Mouse (Mus musculus): Measurements from ENCODE around the gene Yrdc. TPM values are rescaled to one million over a fixed set of nuclear protein-coding genes. Genes with fewer than 3 reads are reported as not detected.
A peak's percentile ranks its signal among the peaks of the same experiment; 100 is the strongest.

Gene Yrdc
- polyA plus RNA-seq, 1 experiment from 2014 or later, result 51.4 TPM

DNA sequence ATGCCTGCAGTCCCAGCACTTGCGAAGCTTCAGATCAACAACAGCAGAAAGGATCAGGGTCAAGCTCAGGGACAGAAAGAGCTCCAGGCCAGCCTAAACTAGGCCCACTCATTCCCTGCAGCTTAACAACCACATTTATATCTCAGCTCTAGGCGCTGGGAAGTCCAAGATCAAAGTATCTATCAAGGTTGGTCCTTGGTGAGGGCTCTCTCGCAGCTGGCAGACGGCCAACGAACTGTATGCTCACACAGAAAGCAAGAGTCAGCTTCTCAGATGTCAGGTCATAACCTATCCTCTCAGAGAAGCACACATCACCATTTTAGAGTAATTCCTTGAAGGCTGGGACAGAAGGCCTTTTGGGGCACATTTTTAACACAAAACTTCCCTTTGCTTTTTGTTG is 7.9 kb downstream of the Yrdc start:
- Histone ChIP-seq H3K4me2 (no peak overlapping the region), H3K9me3 (replicated peaks) (no peaks in the 10 kb centered on the region), H3K27me3 (no peaks in the 10 kb centered on the region), H3K4me1 (peaks cover 24% of the 10 kb centered on the region), H3K36me3 (ENCODE audit: poor library complexity, severe bottlenecking) (peaks cover 65% of the 10 kb centered on the region), H3K9ac (no peak overlapping the region), H3K4me3 (no peak overlapping the region), H3K27ac (no peak overlapping the region)
- no peak for ATAC-seq
- WGBS, result 85% methylated on average over 5 of the region's 5 CpGs

GRCm38 (mm10) chr4:124860446-124860845 is 10.0 kb downstream of the Yrdc start:
- WGBS, result 19% methylated on average over 7 of the region's 7 CpGs
- 0 out of 2 replicates have a peak overlapping the region, but pooled peaks have one; percentile 90 for H3K9ac ChIP-seq
- no peak for ATAC-seq
- no peaks in the 10 kb centered on the region for H3K27me3 ChIP-seq
- peak overlapping the region; percentile 72 for H3K4me2 ChIP-seq
- H3K4me3 ChIP-seq, result peak overlapping the region; percentile 76
- H3K4me1 ChIP-seq, result peaks cover 24% of the 10 kb centered on the region
- H3K9me3 ChIP-seq (replicated peaks), result no peaks in the 10 kb centered on the region
- no peak overlapping the region for H3K27ac ChIP-seq
- H3K36me3 ChIP-seq (ENCODE audit: poor library complexity, severe bottlenecking), result peaks cover 47% of the 10 kb centered on the region

DNA sequence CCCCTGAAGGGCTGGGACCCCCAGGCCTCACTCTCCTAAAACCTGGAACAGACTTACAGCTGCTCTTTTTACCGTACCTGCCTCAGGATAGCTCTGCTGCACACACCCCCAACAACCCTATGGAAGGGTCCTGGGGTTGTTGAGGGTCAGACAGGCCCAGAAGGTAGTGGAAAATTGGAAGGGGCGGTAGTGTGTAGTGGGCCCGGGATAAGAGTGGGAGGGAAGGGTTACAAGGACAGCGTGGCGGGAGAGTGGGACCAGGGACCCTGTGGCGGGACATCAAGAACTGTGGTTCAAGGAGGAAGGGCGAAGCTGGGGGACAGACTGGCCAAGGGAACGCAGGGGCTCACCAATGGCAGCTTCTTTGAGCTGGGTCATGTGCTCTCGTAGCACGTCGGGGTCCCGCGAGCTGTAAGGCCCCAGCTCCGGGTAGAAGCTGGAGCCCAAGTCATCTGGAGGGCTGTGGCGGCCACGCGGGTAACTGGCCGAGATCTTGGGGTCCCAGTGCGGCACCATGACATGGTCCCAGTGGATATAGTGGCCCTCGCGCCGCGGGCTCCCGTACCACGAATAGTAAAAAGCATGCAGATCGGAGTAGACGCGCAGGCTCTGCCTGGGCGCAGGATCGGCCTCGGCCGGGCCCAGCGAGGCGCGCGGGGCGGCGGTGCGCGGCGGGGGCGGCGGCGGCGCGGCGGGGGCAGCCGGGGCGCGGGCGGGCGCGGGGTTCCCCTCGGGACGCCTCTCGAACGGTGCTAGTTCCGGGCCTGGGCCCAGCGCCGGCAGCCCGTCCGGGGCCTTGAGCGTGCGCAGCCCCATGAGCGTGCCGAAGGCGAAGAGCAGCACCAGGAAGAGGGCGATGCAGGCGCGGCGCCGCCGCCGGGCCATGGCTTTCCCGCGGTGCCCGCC is 11.1 kb downstream of the Yrdc start, which contains the start of gene Maneal:
Maneal (minus strand) TSS at position 889 of the 906 bp plus-strand sequence.
- peak; percentile 30 for ATAC-seq
- peak within 1 kb of the TSS; percentile 48 for H3K27ac ChIP-seq
- 3% methylated on average over 41 of the region's 77 CpGs for WGBS
- H3K27me3 ChIP-seq, result no peaks in the 10 kb centered on the region
- H3K4me1 ChIP-seq, result peaks cover 24% of the 10 kb centered on the region
- H3K9me3 ChIP-seq (replicated peaks), result no peaks in the 10 kb centered on the region
- peak within 1 kb of the TSS; percentile 90 for H3K9ac ChIP-seq
- peaks cover 36% of the 10 kb centered on the region for H3K36me3 ChIP-seq (ENCODE audit: poor library complexity, severe bottlenecking)
- peak within 1 kb of the TSS; percentile 72 for H3K4me2 ChIP-seq
- peak within 1 kb of the TSS; percentile 76 for H3K4me3 ChIP-seq

DNA sequence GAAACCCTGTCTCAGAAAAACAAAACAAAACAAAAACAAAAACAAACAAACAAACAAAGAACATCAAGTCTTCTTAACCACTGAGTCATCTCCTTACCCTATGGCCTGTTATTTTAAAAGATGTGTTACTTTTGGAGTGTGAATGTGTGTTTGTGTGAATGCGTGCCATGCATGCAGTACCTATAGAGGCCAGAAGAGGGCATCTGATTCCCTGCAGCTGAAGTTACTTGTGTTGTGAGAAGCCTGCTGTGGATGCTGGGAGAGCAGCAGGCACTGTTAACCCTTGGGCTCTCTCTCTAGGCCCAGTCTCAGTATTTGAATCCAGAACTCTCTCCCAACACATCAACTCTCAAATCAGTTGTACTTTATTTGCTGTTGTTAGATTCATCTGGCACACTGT is 22.2 kb downstream of the Yrdc start:
- 90% methylated on average over 1 of the region's 1 CpGs for WGBS
- Histone ChIP-seq H3K9ac (no peak overlapping the region), H3K4me3 (no peak overlapping the region), H3K27ac (no peak overlapping the region), H3K9me3 (replicated peaks) (0 out of 2 replicates have a peak, but pooled peaks cover 3% of the 10 kb centered on the region), H3K36me3 (ENCODE audit: poor library complexity, severe bottlenecking) (no peaks in the 10 kb centered on the region), H3K4me1 (no peaks in the 10 kb centered on the region), H3K27me3 (no peaks in the 10 kb centered on the region), H3K4me2 (no peak overlapping the region)
- ATAC-seq, result no peak

DNA sequence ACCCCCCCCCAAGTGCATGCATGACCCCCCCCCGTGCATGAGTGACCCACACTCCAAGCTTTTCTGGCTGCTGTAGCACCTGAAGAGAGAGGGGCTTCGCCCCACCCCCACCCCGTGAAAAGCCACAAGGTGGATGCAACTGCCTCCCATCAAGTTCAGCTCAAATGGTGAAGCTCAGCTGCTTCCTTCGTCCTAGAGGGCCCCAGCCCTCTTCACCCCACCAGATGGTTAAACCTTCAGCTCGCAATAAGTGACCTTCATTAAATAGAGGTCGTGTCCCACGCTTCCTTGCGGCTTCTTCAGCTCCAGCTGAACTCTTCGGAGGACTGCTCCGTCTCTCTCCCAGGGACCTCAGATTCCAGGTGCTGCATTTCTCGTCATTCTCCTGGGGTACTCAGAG is 30.1 kb downstream of the Yrdc start, which contains the start of gene Epha10:
Epha10 (plus strand) TSS at position 301 of the 400 bp plus-strand sequence.
- Histone ChIP-seq H3K9ac (peak within 1 kb of the TSS; percentile 55), H3K36me3 (ENCODE audit: poor library complexity, severe bottlenecking) (no peaks in the 10 kb centered on the region), H3K27ac (no peak within 1 kb of the TSS), H3K9me3 (replicated peaks) (0 out of 2 replicates have a peak, but pooled peaks cover 4% of the 10 kb centered on the region), H3K4me3 (peak within 1 kb of the TSS; percentile 51), H3K27me3 (peaks cover 61% of the 10 kb centered on the region), H3K4me2 (peak within 1 kb of the TSS; percentile 81), H3K4me1 (peaks cover 18% of the 10 kb centered on the region)
- 0% methylated on average over 11 of the region's 11 CpGs for WGBS
- no peak for ATAC-seq

- Histone ChIP-seq H3K27ac (no peak overlapping the region), H3K4me1 (peaks cover 18% of the 10 kb centered on the region), H3K36me3 (ENCODE audit: poor library complexity, severe bottlenecking) (no peaks in the 10 kb centered on the region), H3K27me3 (peaks cover 68% of the 10 kb centered on the region), H3K9me3 (replicated peaks) (0 out of 2 replicates have a peak, but pooled peaks cover 4% of the 10 kb centered on the region), H3K9ac (peak overlapping the region; percentile 55), H3K4me2 (peak overlapping the region; percentile 81), H3K4me3 (peak overlapping the region; percentile 51)
- peak; percentile 97 for ATAC-seq
- WGBS, result under 1% methylated on average over 37 of the region's 37 CpGs
Observed at GRCm38 (mm10) chr4:124881341-124881908, 30.9 kb downstream of the Yrdc start.

- Histone ChIP-seq H3K4me1 (peaks cover 18% of the 10 kb centered on the region), H3K9me3 (replicated peaks) (0 out of 2 replicates have a peak, but pooled peaks cover 4% of the 10 kb centered on the region), H3K27ac (no peak overlapping the region), H3K36me3 (ENCODE audit: poor library complexity, severe bottlenecking) (no peaks in the 10 kb centered on the region), H3K4me2 (peak overlapping the region; percentile 81), H3K27me3 (peaks cover 68% of the 10 kb centered on the region), H3K9ac (peak overlapping the region; percentile 55), H3K4me3 (peak overlapping the region; percentile 51)
- ATAC-seq, result peak; percentile 37
- WGBS, result under 1% methylated on average over 37 of the region's 37 CpGs
Observed at GRCm38 (mm10) chr4:124882151-124882729, 31.8 kb downstream of the Yrdc start.

GRCm38 (mm10) chr4:124888702-124889101 is 38.2 kb downstream of the Yrdc start:
- WGBS, result 74% methylated on average over 7 of the region's 7 CpGs
- Histone ChIP-seq H3K9me3 (replicated peaks) (no peaks in the 10 kb centered on the region), H3K9ac (no peak overlapping the region), H3K36me3 (ENCODE audit: poor library complexity, severe bottlenecking) (no peaks in the 10 kb centered on the region), H3K4me2 (no peak overlapping the region), H3K27me3 (peaks cover 67% of the 10 kb centered on the region), H3K4me1 (no peaks in the 10 kb centered on the region), H3K4me3 (no peak overlapping the region), H3K27ac (no peak overlapping the region)
- no peak for ATAC-seq

GRCm38 (mm10) chr4:124889935-124890334 is 39.5 kb downstream of the Yrdc start:
- Histone ChIP-seq H3K9ac (no peak overlapping the region), H3K36me3 (ENCODE audit: poor library complexity, severe bottlenecking) (no peaks in the 10 kb centered on the region), H3K27me3 (peaks cover 68% of the 10 kb centered on the region), H3K27ac (no peak overlapping the region), H3K4me1 (peaks cover 6% of the 10 kb centered on the region), H3K9me3 (replicated peaks) (no peaks in the 10 kb centered on the region), H3K4me3 (no peak overlapping the region), H3K4me2 (no peak overlapping the region)
- no peak for ATAC-seq
- 83% methylated on average over 2 of the region's 2 CpGs for WGBS

- H3K4me1 ChIP-seq, result peaks cover 10% of the 10 kb centered on the region
- WGBS, result 81% methylated on average over 5 of the region's 5 CpGs
- no peaks in the 10 kb centered on the region for H3K36me3 ChIP-seq (ENCODE audit: poor library complexity, severe bottlenecking)
- H3K9ac ChIP-seq, result no peak overlapping the region
- no peak for ATAC-seq
- H3K9me3 ChIP-seq (replicated peaks), result no peaks in the 10 kb centered on the region
- no peak overlapping the region for H3K27ac ChIP-seq
- H3K4me2 ChIP-seq, result no peak overlapping the region
- H3K27me3 ChIP-seq, result peaks cover 69% of the 10 kb centered on the region
- H3K4me3 ChIP-seq, result no peak overlapping the region
Observed at GRCm38 (mm10) chr4:124890831-124891230, 40.4 kb downstream of the Yrdc start.

- peaks cover 72% of the 10 kb centered on the region for H3K27me3 ChIP-seq
- peak overlapping the region; percentile 50; the same call in 1 of the 2 replicates for H3K4me3 ChIP-seq
- WGBS, result 15% methylated on average over 6 of the region's 6 CpGs
- no peak overlapping the region for H3K27ac ChIP-seq
- no peak for ATAC-seq
- H3K9ac ChIP-seq, result no peak overlapping the region
- H3K36me3 ChIP-seq (ENCODE audit: poor library complexity, severe bottlenecking), result no peaks in the 10 kb centered on the region
- no peaks in the 10 kb centered on the region for H3K9me3 ChIP-seq (replicated peaks)
- peaks cover 18% of the 10 kb centered on the region for H3K4me1 ChIP-seq
- no peak overlapping the region; the same call in 1 of the 2 replicates for H3K4me2 ChIP-seq
Observed at GRCm38 (mm10) chr4:124893769-124894168, 43.3 kb downstream of the Yrdc start.

All from forebrain, embryonic 13.5 days (tissue).